9 mouse cellular contexts compared by ENCODE assay signal in genomic region chr7:25025855-25026439, GRCm38 (mm10). TPM values are rescaled to one million over a fixed set of nuclear protein-coding genes. Genes with fewer than 3 reads are reported as not detected.
DNase-seq lines count a peak whose midpoint lies in the region; ATAC-seq and TF ChIP-seq lines count a peak whose summit lies in the region.
"Had no signal": no experiment of that assay in that cellular context is flagged by ENCODE, and none has a peak within 500 bp of the region (broad histone marks: within the 10 kb centered on the region; RNA-seq: fewer than 3 reads in every experiment).

No protein-coding gene starts in this region.

- H3K36me3 ChIP-seq in ES-Bruce4 (ENCODE audit: control insufficient read depth, insufficient read depth, low read length, poor library complexity, severe bottlenecking) = no peaks in the 10 kb centered on the region
- H3K36me3 ChIP-seq in forebrain, embryonic 14.5 days (ENCODE audit: control insufficient read depth, insufficient read depth, low read length) = peaks cover 61% of the 10 kb centered on the region
- H3K36me3 ChIP-seq in forebrain, embryonic 15.5 days = peaks cover 48% of the 10 kb centered on the region

- peak; percentile 57 to 69 for DNase-seq in cerebellum, postnatal 25 days
- DNase-seq in cerebellum, adult 9-10 months = no peak
- no peak for DNase-seq in left cerebral cortex, adult 2 months (ENCODE audit: extremely low spot score in 1 of 2, low spot score in 2 of 2)
- DNase-seq in left cerebral cortex, adult 11 months (ENCODE audit: low spot score) = no peak
- peak; percentile 12 to 22 for DNase-seq in heart, postnatal 36 days
- DNase-seq in forebrain, embryonic 14.5 days (ENCODE audit: low spot score) = no peak

- TF ChIP-seq POLR2A in ES-Bruce4 (IDR thresholded peaks at IDR 0.05; ENCODE audit: insufficient read depth, low read length) = no peak

- H3K9me3 ChIP-seq in ES-Bruce4 (replicated peaks; ENCODE audit: control insufficient read depth, insufficient read depth, low read length, poor library complexity, severe bottlenecking) = no peaks in the 10 kb centered on the region
- no peaks in the 10 kb centered on the region for H3K9me3 ChIP-seq in forebrain, embryonic 14.5 days (replicated peaks; ENCODE audit: control insufficient read depth, low read length)
- H3K9me3 ChIP-seq in forebrain, embryonic 15.5 days = no peaks in the 10 kb centered on the region
- H3K9me3 ChIP-seq: limb, embryonic 12.5 days had no signal

- 57% methylated on average over 10 of the region's 10 CpGs for WGBS in forebrain, embryonic 14.5 days
- 59% methylated on average over 10 of the region's 10 CpGs for WGBS in forebrain, embryonic 15.5 days

- H3K4me2 ChIP-seq in forebrain, embryonic 14.5 days (ENCODE audit: low read length) = no peak overlapping the region
- no peak overlapping the region for H3K4me2 ChIP-seq in forebrain, embryonic 15.5 days (replicated peaks)
- H3K4me2 ChIP-seq: limb, embryonic 12.5 days had no signal

- intact Hi-C loops in left cerebral cortex, adult 2 months (cut with DNase I) = loop anchor here (2.0 kb wide), 1 partner anchor 67 kb away; no protein-coding TSS in a partner anchor
- intact Hi-C loops in heart, postnatal 36 days (cut with DNase I) = no loop called here

- peak; percentile 44 for TF ChIP-seq CTCF in left cerebral cortex, adult 2 months (IDR thresholded peaks at IDR 0.05)
- peak; percentile 48 for TF ChIP-seq CTCF in ES-Bruce4 (IDR thresholded peaks at IDR 0.05; ENCODE audit: low read depth, low read length)

- no peak for ATAC-seq in forebrain, embryonic 14.5 days
- no peak; the same call in 1 of the 2 replicates for ATAC-seq in forebrain, embryonic 15.5 days (replicated peaks)

- H3K9ac ChIP-seq in ES-Bruce4 (ENCODE audit: low read depth, poor library complexity, severe bottlenecking) = no peak overlapping the region
- no peak overlapping the region for H3K9ac ChIP-seq in forebrain, embryonic 14.5 days (ENCODE audit: low read length)
- no peak overlapping the region for H3K9ac ChIP-seq in forebrain, embryonic 15.5 days (replicated peaks)
- H3K9ac ChIP-seq: limb, embryonic 12.5 days had no signal

- H3K27ac ChIP-seq in left cerebral cortex, adult 2 months = no peak overlapping the region
- no peak overlapping the region for H3K27ac ChIP-seq in ES-Bruce4 (ENCODE audit: insufficient read depth, low read length)
- no peak overlapping the region for H3K27ac ChIP-seq in forebrain, embryonic 14.5 days (ENCODE audit: low read depth, low read length)
- H3K27ac ChIP-seq in forebrain, embryonic 15.5 days (replicated peaks) = no peak overlapping the region
- H3K27ac ChIP-seq: limb, embryonic 12.5 days had no signal

- no peak overlapping the region for H3K4me3 ChIP-seq in left cerebral cortex, adult 2 months
- no peak overlapping the region for H3K4me3 ChIP-seq in ES-Bruce4 (ENCODE audit: low read depth, low read length)
- H3K4me3 ChIP-seq in forebrain, embryonic 14.5 days (ENCODE audit: low read depth, low read length) = no peak overlapping the region
- H3K4me3 ChIP-seq in forebrain, embryonic 15.5 days = no peak overlapping the region
- H3K4me3 ChIP-seq: limb, embryonic 12.5 days had no signal

- no peaks in the 10 kb centered on the region for H3K27me3 ChIP-seq in ES-Bruce4 (ENCODE audit: control insufficient read depth, insufficient read depth, low read length, poor library complexity, severe bottlenecking)
- no peaks in the 10 kb centered on the region for H3K27me3 ChIP-seq in forebrain, embryonic 14.5 days (replicated peaks; ENCODE audit: control insufficient read depth, insufficient read depth, low read length)
- H3K27me3 ChIP-seq in forebrain, embryonic 15.5 days = no peaks in the 10 kb centered on the region
- H3K27me3 ChIP-seq: limb, embryonic 12.5 days had no signal

- peaks cover 2% of the 10 kb centered on the region for H3K4me1 ChIP-seq in ES-Bruce4 (ENCODE audit: control insufficient read depth, insufficient read depth, low read length)
- H3K4me1 ChIP-seq in forebrain, embryonic 14.5 days (ENCODE audit: control insufficient read depth, insufficient read depth, low read length) = no peaks in the 10 kb centered on the region
- H3K4me1 ChIP-seq in forebrain, embryonic 15.5 days = no peaks in the 10 kb centered on the region
- H3K4me1 ChIP-seq: limb, embryonic 12.5 days had no signal

- no peak for TF ChIP-seq EP300 in ES-Bruce4 (IDR thresholded peaks at IDR 0.05; ENCODE audit: insufficient read depth, low read depth, low read length)

RNA-seq across cellular contexts. Expression of gene Atp1a3, which starts 20.2 kb away (rescaled TPM):
- total RNA-seq in left cerebral cortex, adult 2 months (2021) = 1,000 to 10,000 TPM; 1,970 to 2,141 TPM
- 7.0 and 9.4 TPM in 2 replicates for polyA plus RNA-seq in ES-Bruce4 (2011; ENCODE audit: insufficient read depth, insufficient read length, low read depth, missing spikeins)
- under 1 TPM; 0.35 to 0.67 TPM for total RNA-seq in heart, postnatal 36 days (2021)
- 122 and 183 TPM in 2 replicates for polyA plus RNA-seq in forebrain, embryonic 14.5 days (2014; fragmentation: Nextera tagmentation; extraction: Ambion mirVana)
- polyA plus RNA-seq in forebrain, embryonic 15.5 days (2015; fragmentation: Nextera tagmentation; extraction: Ambion mirVana) = 181 and 191 TPM in 2 replicates

RNA-seq across cellular contexts. Expression of gene Grik5, which starts 46.2 kb away (rescaled TPM):
- total RNA-seq in left cerebral cortex, adult 2 months (2021) = 100 to 1,000 TPM; 207 to 218 TPM
- 31.5 and 40.0 TPM in 2 replicates for polyA plus RNA-seq in ES-Bruce4 (2011; ENCODE audit: insufficient read depth, insufficient read length, low read depth, missing spikeins)
- total RNA-seq in heart, postnatal 36 days (2021) = 1 to 10 TPM; 4.4 to 5.7 TPM
- 11.2 and 14.2 TPM in 2 replicates for polyA plus RNA-seq in forebrain, embryonic 14.5 days (2014; fragmentation: Nextera tagmentation; extraction: Ambion mirVana)
- polyA plus RNA-seq in forebrain, embryonic 15.5 days (2015; fragmentation: Nextera tagmentation; extraction: Ambion mirVana) = 15.9 and 17.1 TPM in 2 replicates

RNA-seq across cellular contexts. Expression of gene Zfp574, which starts 46.4 kb away (rescaled TPM):
- total RNA-seq in left cerebral cortex, adult 2 months (2021) = 10 to 100 TPM; 37.1 to 37.7 TPM
- polyA plus RNA-seq in ES-Bruce4 (2011; ENCODE audit: insufficient read depth, insufficient read length, low read depth, missing spikeins) = 13.5 and 14.8 TPM in 2 replicates
- total RNA-seq in heart, postnatal 36 days (2021) = 10 to 100 TPM in 1 of 2 experiments, 1 to 10 TPM in 1; 9.8 to 10.7 TPM
- polyA plus RNA-seq in forebrain, embryonic 14.5 days (2014; fragmentation: Nextera tagmentation; extraction: Ambion mirVana) = 18.9 and 28.4 TPM in 2 replicates
- polyA plus RNA-seq in forebrain, embryonic 15.5 days (2015; fragmentation: Nextera tagmentation; extraction: Ambion mirVana) = 35.8 and 40.8 TPM in 2 replicates

RNA-seq across cellular contexts. Expression of gene Rabac1, which starts 53.4 kb away (rescaled TPM):
- 100 to 1,000 TPM; 287 TPM for total RNA-seq in left cerebral cortex, adult 2 months (2021)
- 84.4 and 97.6 TPM in 2 replicates for polyA plus RNA-seq in ES-Bruce4 (2011; ENCODE audit: insufficient read depth, insufficient read length, low read depth, missing spikeins)
- 100 to 1,000 TPM; 305 to 326 TPM for total RNA-seq in heart, postnatal 36 days (2021)
- 240 and 248 TPM in 2 replicates for polyA plus RNA-seq in forebrain, embryonic 14.5 days (2014; fragmentation: Nextera tagmentation; extraction: Ambion mirVana)
- 195 and 196 TPM in 2 replicates for polyA plus RNA-seq in forebrain, embryonic 15.5 days (2015; fragmentation: Nextera tagmentation; extraction: Ambion mirVana)

Comparison
In these comparisons a context has a peak if more than half of its experiments do, and no peak if none do; other contexts are left out.
1. DNase-seq: peak in cerebellum, postnatal 25 days (2 of 2) and heart, postnatal 36 days (2 of 2); none in cerebellum, adult 9-10 months (single experiment), left cerebral cortex, adult 2 months (0 of 2), left cerebral cortex, adult 11 months (single experiment) and forebrain, embryonic 14.5 days (single experiment).
2. RNA of gene Atp1a3, which starts 20.2 kb away (polyA plus RNA-seq): 181 to 191 TPM in forebrain, embryonic 15.5 days and 122 to 183 TPM in forebrain, embryonic 14.5 days; 7.0 to 9.4 TPM in ES-Bruce4; every median in the first group is over 10 times any median in the second.